Mouse (Mus musculus) lung, adult 2 months (tissue): ENCODE data around the gene Tnni3. TPM values are rescaled to one million over a fixed set of nuclear protein-coding genes. Genes with fewer than 3 reads are reported as not detected.

Experiments
- DNase-seq: peaks from one replicate; pipeline ENCODE4 v3.0.0; 2022
- H3K4me1 ChIP-seq: fragments of 200-500 bp; 2 replicates; pipeline ENCODE4 v1.6.1; 2011; ENCODE audit warnings: low read length; ENCODE audit not compliant: control insufficient read depth, insufficient read depth
- H3K4me3 ChIP-seq: fragments of 200-500 bp; replicated peaks from 2 replicates; pipeline ENCODE3; 2011; ENCODE audit warnings: low read depth, mild to moderate bottlenecking, control low read depth, low read length; ENCODE audit errors: extremely low read depth
- CTCF ChIP-seq: fragments of 200-500 bp; IDR thresholded peaks from 2 replicates; pipeline ENCODE4 v1.5.1; 2011; ENCODE audit warnings: mild to moderate bottlenecking, low read length, control low read depth; ENCODE audit not compliant: insufficient read depth
- POLR2A ChIP-seq: fragments of 200-500 bp; IDR thresholded peaks from 2 replicates; pipeline ENCODE4 v1.6.1; 2011; ENCODE audit warnings: low read depth, mild to moderate bottlenecking, control low read depth, low read length, borderline replicate concordance; ENCODE audit errors: extremely low read depth
- WGBS: fragments of 180-500 bp; shearing (Covaris S2); methylation state at CpG from one replicate; pipeline ENCODE4 v1.1.7; 2018; 5-methylcytosine and 5-hydroxymethylcytosine counted together
- polyA plus RNA-seq: library from polyadenylated mRNA; depleted of rRNA; stranded (reverse); fragments of >200 nt; gene quantifications from 2 replicates; pipeline ENCODE4 v1.2.3, GENCODE M21; 2012

The Tnni3 gene
- polyA plus RNA-seq, 1 experiment, result 428 TPM

- 89% methylated on average over 8 of the region's 8 CpGs for WGBS
- no peaks in the 10 kb centered on the region for H3K4me1 ChIP-seq
- H3K4me3 ChIP-seq, result no peak overlapping the region
- no peak for TF ChIP-seq POLR2A
- TF ChIP-seq CTCF, result no peak
- no peak for DNase-seq
Observed at GRCm38 (mm10) chr7:4508739-4509116, 15.3 kb downstream of the Tnni3 start.

- 80% methylated on average over 32 of the region's 32 CpGs for WGBS
- no peak overlapping the region for H3K4me3 ChIP-seq
- no peak for DNase-seq
- no peaks in the 10 kb centered on the region for H3K4me1 ChIP-seq
- TF ChIP-seq POLR2A (no peak), CTCF (peak; percentile 35)
Observed at GRCm38 (mm10) chr7:4508062-4508738, 15.8 kb downstream of the Tnni3 start.

GRCm38 (mm10) chr7:4507220-4507619, 16.8 kb downstream of the Tnni3 start:
- WGBS, result 60% methylated on average over 3 of the region's 4 CpGs
- TF ChIP-seq CTCF, result no peak
- no peak for TF ChIP-seq POLR2A
- Histone ChIP-seq H3K4me1 (no peaks in the 10 kb centered on the region), H3K4me3 (no peak overlapping the region)
- no peak for DNase-seq

- Histone ChIP-seq H3K4me3 (no peak overlapping the region), H3K4me1 (peaks cover 4% of the 10 kb centered on the region; the same call in 1 of the 2 replicates)
- no peak for DNase-seq
- 45% methylated on average over 11 of the region's 11 CpGs for WGBS
- no peak for TF ChIP-seq CTCF
- no peak for TF ChIP-seq POLR2A
Observed at GRCm38 (mm10) chr7:4504646-4505435, 19.2 kb downstream of the Tnni3 start.

- DNase-seq, result no peak
- Histone ChIP-seq H3K4me1 (peaks cover 10% of the 10 kb centered on the region), H3K4me3 (no peak overlapping the region)
- no peak for TF ChIP-seq CTCF
- no peak for TF ChIP-seq POLR2A
- 74% methylated on average over 5 of the region's 5 CpGs for WGBS
Observed at GRCm38 (mm10) chr7:4503858-4504257, 20.2 kb downstream of the Tnni3 start.

GRCm38 (mm10) chr7:4503100-4503499, 20.9 kb downstream of the Tnni3 start:
- no peak for DNase-seq
- WGBS, result 74% methylated on average over 4 of the region's 4 CpGs
- TF ChIP-seq POLR2A (no peak), CTCF (no peak)
- Histone ChIP-seq H3K4me3 (no peak overlapping the region), H3K4me1 (peaks cover 13% of the 10 kb centered on the region)

- Histone ChIP-seq H3K4me3 (peak overlapping the region; percentile 27), H3K4me1 (peaks cover 15% of the 10 kb centered on the region)
- 13% methylated on average over 14 of the region's 14 CpGs for WGBS
- no peak for DNase-seq
- TF ChIP-seq POLR2A (no peak), CTCF (no peak)
Observed at GRCm38 (mm10) chr7:4502421-4503090, 21.5 kb downstream of the Tnni3 start.

GRCm38 (mm10) chr7:4501558-4502397, 22.3 kb downstream of the Tnni3 start, which contains the start of gene Ppp1r12c:
TSS of gene Ppp1r12c (minus strand) at chr7:4501680.
- peak within 1 kb of the TSS; percentile 97 for H3K4me3 ChIP-seq
- WGBS, result 1% methylated on average over 50 of the region's 62 CpGs
- DNase-seq, result peak; percentile 97
- H3K4me1 ChIP-seq, result peaks cover 20% of the 10 kb centered on the region
- TF ChIP-seq POLR2A, result peak; percentile 74; the same call in 1 of the 2 replicates
- TF ChIP-seq CTCF, result no peak
